Comparison of ENCODE assay signal across 8 mouse cellular contexts in genomic region chr14:25480916-25481666, GRCm38 (mm10). TPM values are rescaled to one million over a fixed set of nuclear protein-coding genes. Genes with fewer than 3 reads are reported as not detected.
DNase-seq lines count a peak whose midpoint lies in the region; ATAC-seq and TF ChIP-seq lines count a peak whose summit lies in the region.

No protein-coding gene starts in this region.

- peak overlapping the region; percentile 0; the same call in 1 of the 2 replicates for H3K9ac ChIP-seq in intestine, embryonic 15.5 days
- H3K9ac ChIP-seq in liver, postnatal 0 days (replicated peaks) = peak overlapping the region; percentile 58
- no peak overlapping the region for H3K9ac ChIP-seq in neural tube, embryonic 14.5 days (replicated peaks; ENCODE audit: low read depth, low read length)

- peak; percentile 90 to 95 for DNase-seq in adrenal gland, adult (ENCODE audit: inconsistent age in 2 of 2, low spot score in 1 of 2)
- peak; percentile 62 to 65 for DNase-seq in gastrocnemius, adult 8-10 months (ENCODE audit: low spot score in 2 of 2)
- peak; percentile 82 for DNase-seq in liver, postnatal 0 days
- DNase-seq in right cerebral cortex, postnatal 14 days = no peak
- no peak for DNase-seq in left cerebral cortex, adult 2 months (ENCODE audit: extremely low spot score in 1 of 2, low spot score in 2 of 2)

- no peaks in the 10 kb centered on the region for H3K27me3 ChIP-seq in intestine, embryonic 15.5 days (replicated peaks)
- H3K27me3 ChIP-seq in liver, postnatal 0 days (ENCODE audit: insufficient read depth, low read length) = no peaks in the 10 kb centered on the region
- H3K27me3 ChIP-seq in neural tube, embryonic 14.5 days (ENCODE audit: control insufficient read depth, insufficient read depth, low read length) = no peaks in the 10 kb centered on the region

- peak overlapping the region; percentile 34 for H3K4me2 ChIP-seq in intestine, embryonic 15.5 days (replicated peaks)
- peak overlapping the region; percentile 68 for H3K4me2 ChIP-seq in liver, postnatal 0 days (ENCODE audit: low read depth, low read length)
- H3K4me2 ChIP-seq in neural tube, embryonic 14.5 days (ENCODE audit: low read depth, low read length) = no peak overlapping the region

- peak; percentile 53 for ATAC-seq in CD4-positive, CD25-positive, alpha-beta regulatory T cell, adult 4 months
- peak; percentile 85 for ATAC-seq in intestine, embryonic 15.5 days
- ATAC-seq in liver, postnatal 0 days = peak; percentile 87
- no peak for ATAC-seq in neural tube, embryonic 14.5 days (ENCODE audit: low read depth)

- peak overlapping the region; percentile 78 for H3K27ac ChIP-seq in intestine, embryonic 15.5 days
- H3K27ac ChIP-seq in liver, postnatal 0 days (ENCODE audit: low read depth) = peak overlapping the region; percentile 98
- H3K27ac ChIP-seq in neural tube, embryonic 14.5 days (ENCODE audit: low read depth, low read length) = peak overlapping the region; percentile 62
- H3K27ac ChIP-seq in left cerebral cortex, adult 2 months = no peak overlapping the region; the same call in 1 of the 2 replicates

- H3K9me3 ChIP-seq in intestine, embryonic 15.5 days = no peaks in the 10 kb centered on the region
- no peaks in the 10 kb centered on the region for H3K9me3 ChIP-seq in liver, postnatal 0 days (ENCODE audit: low read length)
- H3K9me3 ChIP-seq in neural tube, embryonic 14.5 days (ENCODE audit: control insufficient read depth, low read length) = no peaks in the 10 kb centered on the region

- no peak overlapping the region for H3K4me3 ChIP-seq in intestine, embryonic 15.5 days (replicated peaks)
- peak overlapping the region; percentile 25 for H3K4me3 ChIP-seq in liver, postnatal 0 days (ENCODE audit: low read depth, low read length)
- H3K4me3 ChIP-seq in neural tube, embryonic 14.5 days (ENCODE audit: low read depth, low read length) = no peak overlapping the region
- H3K4me3 ChIP-seq in left cerebral cortex, adult 2 months = no peak overlapping the region

- intact Hi-C loops in left cerebral cortex, adult 2 months (cut with DNase I) = no loop called here

- H3K4me1 ChIP-seq in intestine, embryonic 15.5 days (replicated peaks) = peaks cover 87% of the 10 kb centered on the region
- peaks cover 73% of the 10 kb centered on the region for H3K4me1 ChIP-seq in liver, postnatal 0 days (ENCODE audit: insufficient read depth)
- H3K4me1 ChIP-seq in neural tube, embryonic 14.5 days (ENCODE audit: control insufficient read depth, insufficient read depth, low read length) = peaks cover 88% of the 10 kb centered on the region

- no peak for TF ChIP-seq CTCF in liver, postnatal 0 days (IDR thresholded peaks at IDR 0.05; ENCODE audit: low read depth)
- TF ChIP-seq CTCF in left cerebral cortex, adult 2 months (IDR thresholded peaks at IDR 0.05) = no peak

- peak; percentile 72; the same call in 1 of the 2 replicates for TF ChIP-seq EP300 in liver, postnatal 0 days (IDR thresholded peaks at IDR 0.05; ENCODE audit: low read depth)

- H3K36me3 ChIP-seq in intestine, embryonic 15.5 days = no peaks in the 10 kb centered on the region
- H3K36me3 ChIP-seq in liver, postnatal 0 days (replicated peaks; ENCODE audit: insufficient read depth, low read length) = no peaks in the 10 kb centered on the region
- no peaks in the 10 kb centered on the region for H3K36me3 ChIP-seq in neural tube, embryonic 14.5 days (ENCODE audit: control insufficient read depth, insufficient read depth, low read length)

- 40% methylated on average over 20 of the region's 20 CpGs for whole genome bisulfite sequencing in intestine, embryonic 15.5 days
- WGBS in liver, postnatal 0 days (ENCODE audit: insufficient replicate concordance) = 21% methylated on average over 20 of the region's 20 CpGs
- WGBS in neural tube, embryonic 14.5 days = 47% methylated on average over 20 of the region's 20 CpGs

RNA-seq across cellular contexts. Expression of gene Zmiz1, which starts 22.1 kb away (rescaled TPM):
- 10 to 100 TPM; 21.2 to 34.3 TPM for polyA plus RNA-seq in CD4-positive, CD25-positive, alpha-beta regulatory T cell, adult 4 months (2017; shearing (Covaris generic))
- 10 to 100 TPM; 18.5 to 28.7 (median 21.8) TPM for total RNA-seq in gastrocnemius, adult 8-10 months (2022)
- 26.3 and 28.0 TPM in 2 replicates for polyA plus RNA-seq in intestine, embryonic 15.5 days (2015; fragmentation: Nextera tagmentation; extraction: Ambion mirVana)
- polyA plus RNA-seq in liver, postnatal 0 days (2015; fragmentation: Nextera tagmentation; extraction: Ambion mirVana) = 3.6 and 4.3 TPM in 2 replicates
- 72.7 and 75.0 TPM in 2 replicates for polyA plus RNA-seq in neural tube, embryonic 14.5 days (2014; fragmentation: Nextera tagmentation; extraction: Ambion mirVana)
- 100 to 1,000 TPM; 106 to 107 TPM for total RNA-seq in left cerebral cortex, adult 2 months (2021)

Comparison
In these comparisons a context has a peak if more than half of its experiments do, and no peak if none do; other contexts are left out.
1. DNase-seq: peak in adrenal gland, adult (2 of 2), gastrocnemius, adult 8-10 months (2 of 2) and liver, postnatal 0 days (single experiment); none in right cerebral cortex, postnatal 14 days (single experiment) and left cerebral cortex, adult 2 months (0 of 2).